Mouse (Mus musculus): ENCODE measurements at regions not wholly inside any gene's neighbourhood (a gene's known extent, or its start where the extent isn't known, plus 50 kb on each side); places are given as distances from the start of the nearest gene placed in this dataset.
"Not testable (repeated sequence)": the region's sequence is repeated elsewhere in the genome, so short reads cannot be mapped to it uniquely, and the experiment has no call there.

DNA sequence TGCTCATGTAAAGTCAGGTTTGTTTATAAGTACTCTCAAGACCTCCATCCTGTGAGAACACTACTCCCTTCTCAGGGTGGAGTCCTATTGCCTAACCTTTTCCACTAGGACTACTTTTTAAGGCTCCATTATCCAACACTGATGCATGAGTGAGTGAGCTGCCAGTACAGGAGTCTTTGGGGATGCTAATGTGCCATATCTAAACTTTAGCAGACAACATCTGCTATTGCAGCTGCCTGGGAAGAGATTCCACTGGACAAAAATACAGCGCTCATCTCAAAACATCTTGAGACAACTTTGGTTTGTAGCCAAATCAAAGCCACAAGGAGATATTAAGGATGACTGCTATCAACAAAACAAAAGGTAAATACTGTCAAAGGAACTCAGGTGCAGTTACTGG lies 52.3 kb upstream of the Gm10985 start:
- no peak for DNase-seq

- no peak for DNase-seq
Measured at GRCm38 (mm10) chr3:53789706-53790105, 55.2 kb upstream of the Gm10985 start.

DNA sequence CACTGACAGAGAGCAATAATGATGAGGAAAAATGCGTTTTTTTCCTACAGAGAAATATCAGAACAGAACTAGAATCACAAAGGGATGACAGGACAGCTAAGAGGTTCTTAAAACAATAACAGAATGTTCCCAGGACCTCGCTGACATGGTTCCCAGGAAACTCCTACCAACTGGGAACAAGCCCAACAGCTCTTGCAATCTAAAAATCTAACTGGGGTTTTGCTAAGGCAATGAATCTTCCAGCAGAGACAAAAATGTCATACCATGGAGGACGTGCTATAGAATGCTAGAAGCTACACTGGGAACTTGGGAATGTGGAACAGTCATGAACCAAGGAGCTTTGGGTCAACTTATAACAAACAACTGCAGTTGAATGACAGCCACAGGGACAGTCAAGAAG lies 59.7 kb upstream of the Gm10985 start:
- DNase-seq, result no peak

GRCm38 (mm10) chr3:53776668-53777067 lies 68.2 kb upstream of the Gm10985 start:
- no peak for DNase-seq

DNA sequence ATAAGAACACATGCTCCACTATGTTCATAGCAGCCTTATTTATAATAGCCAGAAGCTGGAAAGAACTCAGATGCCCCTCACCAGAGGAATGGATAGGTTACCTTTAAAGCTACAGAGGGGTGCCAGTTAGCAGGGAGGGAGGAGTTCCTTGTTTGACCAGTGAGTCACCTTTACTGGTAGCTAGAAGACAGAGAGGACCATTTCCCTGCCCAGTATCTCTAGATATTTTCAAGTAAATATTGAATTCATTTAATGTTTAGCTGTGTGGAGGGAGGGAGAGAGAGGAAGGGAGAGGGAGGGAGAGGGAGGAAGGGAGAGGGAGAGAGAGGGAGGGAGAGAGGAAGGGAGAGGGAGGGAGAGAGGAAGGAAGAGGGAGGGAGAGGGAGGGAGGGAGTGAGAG lies 77.3 kb upstream of the Gm10985 start:
- no peak for DNase-seq

GRCm38 (mm10) chr3:53763981-53764380 lies 80.9 kb upstream of the Gm10985 start:
- DNase-seq, result peak; percentile 34

- peak; percentile 27 for DNase-seq
Measured at GRCm38 (mm10) chr3:53761514-53762075, 83.3 kb upstream of the Gm10985 start.

GRCm38 (mm10) chr3:53756115-53756853 lies 88.6 kb upstream of the Gm10985 start:
- DNase-seq, result peak; percentile 32

DNA sequence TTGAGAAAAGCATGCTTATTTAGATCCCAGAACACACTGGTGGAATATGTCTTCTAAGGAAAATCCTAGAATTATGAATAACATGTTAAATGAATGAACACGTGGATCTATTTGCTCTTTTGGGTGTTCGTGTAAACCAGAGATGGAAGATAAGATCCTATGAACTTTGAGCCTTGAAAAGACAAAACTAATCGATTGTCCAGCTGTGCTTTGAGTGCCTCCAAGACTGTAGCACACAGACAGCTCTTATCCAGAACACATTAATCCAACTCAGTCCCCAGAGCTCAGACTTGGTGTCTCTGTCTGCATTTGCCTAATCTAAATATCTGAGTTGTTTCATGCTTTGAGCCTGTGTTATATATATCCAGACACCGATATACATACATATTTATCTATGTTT lies 80.0 kb upstream of the Frem2 start:
- DNase-seq, result no peak

DNA sequence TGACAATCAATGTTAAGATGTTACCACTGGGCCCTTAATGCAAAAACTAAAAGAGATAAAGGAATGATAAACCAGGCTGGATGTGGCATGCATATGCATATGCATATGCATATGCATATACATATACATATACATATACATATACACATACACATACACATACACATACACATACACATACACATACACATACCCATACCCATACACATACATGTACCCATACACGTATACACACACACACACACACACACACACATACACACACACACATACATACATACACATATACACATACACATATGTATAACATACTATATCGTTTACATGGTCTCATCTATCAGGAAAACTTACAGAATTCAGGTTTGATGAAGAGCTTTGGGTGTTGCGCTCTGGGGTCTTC lies 78.5 kb upstream of the Frem2 start:
- not testable (repeated sequence) for DNase-seq

- DNase-seq, result peak; percentile 21
Measured at GRCm38 (mm10) chr3:53735147-53735546, 78.0 kb upstream of the Frem2 start.

GRCm38 (mm10) chr3:53730440-53730839 lies 73.3 kb upstream of the Frem2 start:
- no peak for DNase-seq

DNA sequence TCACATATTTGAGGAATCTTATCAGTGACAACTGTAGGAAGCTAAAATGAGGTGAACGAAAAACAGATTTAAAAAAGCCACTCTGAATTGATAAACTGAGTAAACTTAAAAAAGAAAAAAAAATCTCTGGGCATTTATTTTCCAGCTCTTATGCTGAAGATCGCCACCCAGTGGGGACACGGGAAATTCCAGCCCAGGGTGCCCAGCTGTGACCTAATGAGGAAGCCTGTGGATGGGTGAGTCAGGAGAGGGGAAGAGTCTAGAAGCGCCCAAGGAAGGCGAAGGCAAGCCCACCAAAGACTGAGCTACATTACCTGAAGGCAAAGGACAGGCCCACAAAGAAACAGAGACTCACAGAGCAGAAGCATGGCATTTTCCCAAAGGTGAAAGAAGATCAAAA lies 72.7 kb upstream of the Frem2 start:
- no peak for DNase-seq

GRCm38 (mm10) chr3:53729131-53729530 lies 72.0 kb upstream of the Frem2 start:
- no peak for DNase-seq

DNA sequence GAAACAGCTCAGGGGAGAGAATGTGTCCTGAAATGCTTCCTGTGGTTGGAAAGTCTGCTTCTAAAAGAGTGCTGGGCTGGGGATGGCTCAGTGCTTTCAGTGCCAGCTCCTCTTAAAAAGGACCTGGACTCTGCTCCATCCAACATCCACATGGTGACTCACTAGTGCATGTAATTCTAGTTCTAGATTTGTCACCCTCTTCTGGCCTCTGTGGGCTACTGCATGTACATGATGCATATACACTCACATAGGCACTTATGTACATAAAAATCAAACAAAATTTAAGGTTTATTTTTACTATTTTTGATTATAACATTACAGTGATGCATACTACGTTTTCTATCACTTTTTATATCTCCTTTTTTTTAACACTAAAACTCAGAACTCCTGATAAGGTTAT lies 70.6 kb upstream of the Frem2 start:
- DNase-seq, result no peak

DNA sequence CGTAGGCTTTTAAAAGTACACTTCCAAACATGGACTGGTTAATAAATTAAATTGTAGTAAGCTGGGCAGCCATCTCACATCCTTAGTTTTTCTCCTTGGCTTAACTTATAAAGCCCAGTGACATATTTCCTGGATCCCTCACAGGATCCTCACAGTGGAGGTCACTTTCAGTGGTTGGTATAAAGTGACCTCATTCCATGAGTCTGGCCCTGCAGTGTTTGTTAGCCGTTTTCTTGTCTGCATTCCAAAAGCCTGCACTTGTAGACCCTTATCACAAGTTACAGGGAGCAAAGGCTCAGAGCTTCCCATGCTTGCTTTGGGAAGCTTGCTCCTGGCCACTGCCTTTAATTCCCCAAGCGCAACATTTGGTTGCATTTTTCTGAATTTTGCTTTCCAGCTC lies 49.9 kb upstream of the Frem2 start:
- DNase-seq, result no peak

Measured in layer of hippocampus, adult 9-11 months (tissue).